Mouse (Mus musculus): Measurements from ENCODE around the gene Iqca. TPM values are rescaled to one million over a fixed set of nuclear protein-coding genes. Genes with fewer than 3 reads are reported as not detected.
A peak's percentile ranks its signal among the peaks of the same experiment; 100 is the strongest.

Iqca gene
- polyA plus RNA-seq (2014; fragmentation: Nextera tagmentation; extraction: Ambion mirVana): 0.29 and 0.36 TPM in 2 replicates

DNA sequence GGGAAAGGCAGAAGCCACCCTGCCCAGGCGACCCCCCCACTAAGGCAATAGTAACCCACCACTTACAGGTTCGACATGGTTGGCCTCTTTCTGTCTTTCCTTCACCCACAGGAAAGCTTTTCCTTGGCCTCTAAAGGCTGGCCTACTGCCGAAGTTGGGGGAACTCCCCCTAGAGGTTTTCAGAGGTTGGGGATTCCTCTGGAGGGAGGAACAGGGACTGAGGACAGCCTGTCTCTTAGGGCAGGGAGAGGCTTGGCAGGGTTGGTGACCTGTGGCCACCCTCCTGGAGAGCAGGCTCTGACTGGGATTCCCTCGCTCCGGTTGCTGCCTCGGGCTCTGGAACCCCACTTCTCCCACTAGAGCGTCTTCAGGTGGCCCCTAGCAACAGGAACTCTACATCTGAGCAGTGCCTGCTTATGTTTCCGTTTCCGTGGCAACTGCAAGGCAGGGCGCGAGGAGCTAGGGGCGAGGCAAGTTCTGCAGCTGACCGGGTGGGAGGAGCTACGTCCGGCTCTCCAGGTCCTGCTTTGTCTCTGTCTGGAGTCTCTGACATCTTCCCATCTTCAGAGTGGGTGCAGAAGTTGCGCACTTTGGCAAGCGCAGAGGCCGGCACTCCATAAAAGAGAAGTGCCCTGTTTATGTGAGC is at the start of gene Iqca:
Gene Iqca, minus strand, starts transcription at position 303 of the 646 bp plus-strand sequence.
- Histone ChIP-seq H3K4me2 (ENCODE audit: low read depth, low read length, severe bottlenecking) (peak within 1 kb of the TSS; percentile 42; the same call in 1 of the 2 replicates), H3K9ac (ENCODE audit: low read length) (peak within 1 kb of the TSS; percentile 35), H3K27me3 (ENCODE audit: control insufficient read depth, insufficient read depth, low read length) (no peaks in the 10 kb centered on the region), H3K4me3 (ENCODE audit: low read depth, low read length) (peak within 1 kb of the TSS; percentile 2; the same call in 1 of the 2 replicates), H3K9me3 (ENCODE audit: control insufficient read depth, low read length) (no peaks in the 10 kb centered on the region; the same call in 1 of the 2 replicates), H3K36me3 (ENCODE audit: control insufficient read depth, insufficient read depth, low read length) (no peaks in the 10 kb centered on the region), H3K27ac (ENCODE audit: low read depth, low read length) (no peak within 1 kb of the TSS), H3K4me1 (replicated peaks; ENCODE audit: control insufficient read depth, insufficient read depth, low read length) (peaks cover 6% of the 10 kb centered on the region)
- ATAC-seq (replicated peaks; ENCODE audit: low FRiP score) (peak; percentile 95), DNase-seq (ENCODE audit: low spot score) (peak; percentile 87)
- WGBS: 3% methylated on average over 18 of the region's 18 CpGs

DNA sequence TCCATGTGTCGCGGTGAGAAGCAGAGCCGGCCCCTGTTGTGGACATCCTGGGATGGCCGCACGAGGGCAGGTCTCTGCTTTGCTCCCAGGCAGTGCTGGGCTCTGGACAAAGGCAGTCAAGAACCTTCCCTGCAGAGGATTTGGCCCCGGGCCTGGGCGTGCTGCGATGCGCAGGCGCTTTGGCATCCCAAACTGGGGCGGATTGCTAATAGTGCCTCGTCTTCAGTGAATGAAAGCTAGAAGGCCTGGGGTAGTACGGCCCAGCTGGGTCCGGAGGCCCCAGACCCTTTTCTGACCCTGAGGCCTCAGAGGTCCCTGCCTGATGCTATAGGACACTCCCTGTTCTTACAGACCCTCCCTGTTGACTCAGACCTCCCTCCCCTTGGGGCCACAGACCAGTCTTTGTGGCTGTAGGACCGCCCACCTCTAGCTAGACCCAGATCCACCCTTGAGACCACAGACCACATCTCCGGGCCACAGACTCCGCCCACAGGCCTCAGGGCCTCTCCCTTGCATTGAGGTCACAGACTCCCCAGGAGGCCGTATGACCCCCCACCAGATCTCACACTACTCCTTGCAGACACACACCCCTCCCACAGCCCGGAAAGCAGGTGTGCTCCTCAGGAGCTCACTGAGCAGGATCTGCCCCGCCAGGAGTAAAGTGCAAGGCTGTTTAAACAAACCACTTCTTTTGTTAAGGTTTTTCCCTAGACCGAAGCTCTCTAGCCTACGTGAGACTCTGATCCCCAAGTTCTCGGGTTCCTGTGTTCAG is 49.2 kb upstream of the Iqca start:
- no peak overlapping the region for H3K27ac ChIP-seq (ENCODE audit: low read depth, low read length)
- peak; percentile 36 for ATAC-seq (replicated peaks; ENCODE audit: low FRiP score)
- 2% methylated on average over 23 of the region's 23 CpGs for WGBS

DNA sequence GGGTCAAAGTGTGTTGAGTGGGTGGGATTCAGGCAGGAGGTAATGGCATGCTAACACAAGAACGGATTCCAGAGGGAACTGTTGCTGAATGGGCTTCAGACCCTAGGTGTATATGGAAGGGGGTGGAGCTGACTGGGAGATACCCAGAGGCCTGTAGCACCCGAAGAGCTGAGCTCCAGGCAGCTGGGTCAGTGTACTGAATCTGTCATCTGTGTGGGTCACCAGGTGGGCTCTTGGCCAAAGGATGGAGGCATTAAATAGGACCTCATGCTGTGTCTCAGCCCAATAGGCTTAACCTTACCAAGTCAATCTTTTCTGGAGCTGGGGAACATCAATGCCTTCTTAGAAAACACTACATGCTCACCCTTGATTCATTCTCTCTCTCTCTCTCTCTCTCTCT is 48.5 kb upstream of the Iqca start:
- Histone ChIP-seq H3K9ac (ENCODE audit: low read length) (no peak overlapping the region), H3K27ac (ENCODE audit: low read depth, low read length) (no peak overlapping the region), H3K4me3 (ENCODE audit: low read depth, low read length) (no peak overlapping the region), H3K4me2 (ENCODE audit: low read depth, low read length, severe bottlenecking) (no peak overlapping the region), H3K36me3 (ENCODE audit: control insufficient read depth, insufficient read depth, low read length) (no peaks in the 10 kb centered on the region), H3K4me1 (replicated peaks; ENCODE audit: control insufficient read depth, insufficient read depth, low read length) (peaks cover 22% of the 10 kb centered on the region), H3K27me3 (ENCODE audit: control insufficient read depth, insufficient read depth, low read length) (peaks cover 3% of the 10 kb centered on the region; the same call in 1 of the 2 replicates), H3K9me3 (ENCODE audit: control insufficient read depth, low read length) (no peaks in the 10 kb centered on the region; the same call in 1 of the 2 replicates)
- ATAC-seq (replicated peaks; ENCODE audit: low FRiP score): no peak
- DNase-seq (ENCODE audit: low spot score): no peak
- 68% methylated on average over 2 of the region's 2 CpGs for WGBS

More for the DNA sequence above, 49.2 kb upstream of the Iqca start:
- Histone ChIP-seq H3K27me3 (ENCODE audit: control insufficient read depth, insufficient read depth, low read length) (peaks cover 3% of the 10 kb centered on the region; the same call in 1 of the 2 replicates), H3K4me3 (ENCODE audit: low read depth, low read length) (no peak overlapping the region), H3K9ac (ENCODE audit: low read length) (peak overlapping the region; percentile 30; the same call in 1 of the 2 replicates), H3K4me1 (replicated peaks; ENCODE audit: control insufficient read depth, insufficient read depth, low read length) (peaks cover 29% of the 10 kb centered on the region), H3K36me3 (ENCODE audit: control insufficient read depth, insufficient read depth, low read length) (no peaks in the 10 kb centered on the region), H3K4me2 (ENCODE audit: low read depth, low read length, severe bottlenecking) (peak overlapping the region; percentile 22; the same call in 1 of the 2 replicates), H3K9me3 (ENCODE audit: control insufficient read depth, low read length) (no peaks in the 10 kb centered on the region; the same call in 1 of the 2 replicates)
- DNase-seq (ENCODE audit: low spot score): peak; percentile 78

DNA sequence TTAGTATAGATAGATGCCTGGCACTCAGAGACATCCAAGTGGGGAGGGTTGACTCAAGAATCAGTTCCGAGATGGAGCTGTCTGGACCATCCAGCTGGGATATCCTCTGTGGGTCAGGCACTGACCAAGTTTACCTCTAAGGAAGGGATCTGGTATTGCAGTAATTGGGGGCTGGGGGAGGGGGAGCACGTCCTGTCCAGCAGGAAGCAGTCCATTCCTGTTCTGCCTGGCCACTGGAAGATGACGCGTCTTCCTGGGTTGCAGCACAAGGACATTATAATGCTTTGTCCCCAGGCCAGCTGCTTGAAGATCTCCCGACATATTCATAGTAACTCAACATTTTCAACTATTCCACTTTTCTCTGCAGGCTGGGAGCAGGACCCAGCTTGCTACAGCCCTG is 48.0 kb upstream of the Iqca start:
- 89% methylated on average over 5 of the region's 5 CpGs for WGBS
- peaks cover 3% of the 10 kb centered on the region; the same call in 1 of the 2 replicates for H3K27me3 ChIP-seq (ENCODE audit: control insufficient read depth, insufficient read depth, low read length)
- ATAC-seq (replicated peaks; ENCODE audit: low FRiP score) (no peak), DNase-seq (ENCODE audit: low spot score) (no peak)
- H3K4me2 ChIP-seq (ENCODE audit: low read depth, low read length, severe bottlenecking): no peak overlapping the region
- H3K4me3 ChIP-seq (ENCODE audit: low read depth, low read length): no peak overlapping the region
- no peak overlapping the region for H3K27ac ChIP-seq (ENCODE audit: low read depth, low read length)
- peaks cover 19% of the 10 kb centered on the region for H3K4me1 ChIP-seq (replicated peaks; ENCODE audit: control insufficient read depth, insufficient read depth, low read length)
- no peak overlapping the region for H3K9ac ChIP-seq (ENCODE audit: low read length)
- no peaks in the 10 kb centered on the region; the same call in 1 of the 2 replicates for H3K9me3 ChIP-seq (ENCODE audit: control insufficient read depth, low read length)
- H3K36me3 ChIP-seq (ENCODE audit: control insufficient read depth, insufficient read depth, low read length): no peaks in the 10 kb centered on the region

DNA sequence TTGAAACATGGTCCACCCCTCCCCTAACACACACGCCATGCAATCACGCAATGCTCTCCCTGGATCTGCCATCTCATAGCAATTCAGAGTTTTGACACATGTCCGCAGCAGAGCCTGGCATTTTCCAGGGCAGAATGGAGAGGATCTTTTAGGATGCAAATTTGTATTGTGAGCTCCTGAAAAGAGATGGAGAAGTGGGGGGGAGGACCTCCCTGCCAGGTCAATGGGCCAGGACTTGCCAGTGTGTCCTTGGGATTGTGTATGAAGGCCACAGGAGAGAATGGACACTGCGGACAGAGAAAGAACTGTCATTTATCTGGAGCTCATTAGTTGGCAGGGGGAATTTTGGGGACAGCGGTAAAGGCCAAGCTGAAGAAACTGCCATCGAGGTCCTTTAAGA is 35.8 kb upstream of the Iqca start:
- WGBS: 45% methylated on average over 6 of the region's 6 CpGs

DNA sequence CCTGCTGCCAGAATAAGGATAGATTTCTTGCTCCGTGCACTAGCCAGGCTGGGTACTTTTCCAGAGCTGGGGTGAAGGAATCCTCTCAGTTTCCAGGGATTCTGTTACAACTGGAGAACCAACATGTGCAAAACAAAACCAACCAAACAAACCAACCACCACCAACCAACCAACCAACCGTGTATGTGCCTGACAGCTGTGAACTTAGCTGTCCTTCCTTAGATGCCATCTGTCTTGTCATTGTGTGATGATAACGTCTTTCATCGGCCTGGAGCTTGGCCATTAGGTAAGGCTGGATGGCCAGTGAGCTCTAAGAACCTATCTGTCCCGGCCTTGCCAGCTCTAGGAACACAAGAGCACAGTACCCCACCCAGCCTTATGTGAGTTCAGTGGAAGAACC is 33.7 kb upstream of the Iqca start:
- WGBS: 92% methylated on average over 5 of the region's 5 CpGs
- H3K4me1 ChIP-seq (replicated peaks; ENCODE audit: control insufficient read depth, insufficient read depth, low read length): peaks cover 13% of the 10 kb centered on the region; the same call in 1 of the 2 replicates
- DNase-seq (ENCODE audit: low spot score): no peak

More for the DNA sequence above, 35.8 kb upstream of the Iqca start:
- Histone ChIP-seq H3K27me3 (ENCODE audit: control insufficient read depth, insufficient read depth, low read length) (no peaks in the 10 kb centered on the region), H3K4me3 (ENCODE audit: low read depth, low read length) (no peak overlapping the region), H3K36me3 (ENCODE audit: control insufficient read depth, insufficient read depth, low read length) (no peaks in the 10 kb centered on the region), H3K4me2 (ENCODE audit: low read depth, low read length, severe bottlenecking) (no peak overlapping the region), H3K27ac (ENCODE audit: low read depth, low read length) (peak overlapping the region; percentile 46; the same call in 1 of the 2 replicates), H3K9ac (ENCODE audit: low read length) (no peak overlapping the region), H3K4me1 (replicated peaks; ENCODE audit: control insufficient read depth, insufficient read depth, low read length) (peaks cover 13% of the 10 kb centered on the region; the same call in 1 of the 2 replicates), H3K9me3 (ENCODE audit: control insufficient read depth, low read length) (no peaks in the 10 kb centered on the region)
- peak; percentile 55; the same call in 1 of the 2 replicates for ATAC-seq (replicated peaks; ENCODE audit: low FRiP score)
- no peak for DNase-seq (ENCODE audit: low spot score)

DNA sequence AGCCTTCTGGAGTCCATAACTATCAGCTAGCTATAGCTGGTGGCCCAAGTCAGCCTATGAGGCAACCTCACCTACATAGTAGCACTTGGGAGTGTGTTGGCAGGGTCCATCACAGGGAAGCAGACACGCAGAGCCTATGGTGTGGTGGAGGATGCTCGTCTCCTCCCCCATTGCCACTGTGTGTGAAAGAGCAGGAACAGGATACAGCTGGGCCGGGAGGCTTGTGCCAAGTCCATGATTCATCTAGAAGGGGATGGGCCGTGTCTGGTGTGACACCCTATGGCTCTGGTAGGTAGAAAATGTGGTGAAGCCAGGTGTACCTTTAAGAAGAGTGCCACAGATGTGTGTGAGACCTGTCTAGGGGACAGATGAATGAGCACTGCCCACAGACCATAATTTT is 33.0 kb upstream of the Iqca start:
- ATAC-seq (replicated peaks; ENCODE audit: low FRiP score) (no peak), DNase-seq (ENCODE audit: low spot score) (no peak)
- H3K4me1 ChIP-seq (replicated peaks; ENCODE audit: control insufficient read depth, insufficient read depth, low read length): peaks cover 13% of the 10 kb centered on the region; the same call in 1 of the 2 replicates
- H3K9me3 ChIP-seq (ENCODE audit: control insufficient read depth, low read length): no peaks in the 10 kb centered on the region
- 91% methylated on average over 4 of the region's 4 CpGs for WGBS
- H3K4me2 ChIP-seq (ENCODE audit: low read depth, low read length, severe bottlenecking): no peak overlapping the region
- no peak overlapping the region for H3K4me3 ChIP-seq (ENCODE audit: low read depth, low read length)
- H3K9ac ChIP-seq (ENCODE audit: low read length): no peak overlapping the region
- H3K27ac ChIP-seq (ENCODE audit: low read depth, low read length): no peak overlapping the region
- H3K27me3 ChIP-seq (ENCODE audit: control insufficient read depth, insufficient read depth, low read length): no peaks in the 10 kb centered on the region
- no peaks in the 10 kb centered on the region for H3K36me3 ChIP-seq (ENCODE audit: control insufficient read depth, insufficient read depth, low read length)

More for the DNA sequence above, 33.7 kb upstream of the Iqca start:
- no peak overlapping the region for H3K9ac ChIP-seq (ENCODE audit: low read length)
- H3K9me3 ChIP-seq (ENCODE audit: control insufficient read depth, low read length): no peaks in the 10 kb centered on the region
- H3K27me3 ChIP-seq (ENCODE audit: control insufficient read depth, insufficient read depth, low read length): no peaks in the 10 kb centered on the region
- H3K36me3 ChIP-seq (ENCODE audit: control insufficient read depth, insufficient read depth, low read length): no peaks in the 10 kb centered on the region
- ATAC-seq (replicated peaks; ENCODE audit: low FRiP score): no peak
- H3K4me3 ChIP-seq (ENCODE audit: low read depth, low read length): no peak overlapping the region
- no peak overlapping the region for H3K27ac ChIP-seq (ENCODE audit: low read depth, low read length)
- no peak overlapping the region for H3K4me2 ChIP-seq (ENCODE audit: low read depth, low read length, severe bottlenecking)

DNA sequence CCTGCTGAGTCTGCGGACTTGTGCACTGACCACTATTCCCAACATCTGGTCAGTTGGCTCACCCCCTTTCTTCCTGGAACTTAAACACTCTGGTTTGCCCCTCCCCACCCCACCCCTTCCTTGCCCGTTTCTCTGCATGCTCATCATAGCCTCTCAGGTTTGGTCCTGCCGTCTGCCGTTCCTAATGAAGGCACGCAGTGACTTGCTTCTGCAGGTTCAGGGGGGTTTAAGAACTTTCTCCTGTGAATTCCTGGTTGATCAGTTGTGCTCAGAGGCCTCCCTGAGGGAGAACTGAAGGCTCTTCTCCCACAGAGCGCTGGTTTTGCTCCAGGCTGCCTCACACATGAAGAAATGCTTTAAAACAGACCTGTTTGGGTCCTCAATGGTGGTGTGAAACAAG is 30.4 kb upstream of the Iqca start:
- WGBS: 68% methylated on average over 6 of the region's 6 CpGs
- Histone ChIP-seq H3K4me1 (replicated peaks; ENCODE audit: control insufficient read depth, insufficient read depth, low read length) (no peaks in the 10 kb centered on the region), H3K27ac (ENCODE audit: low read depth, low read length) (no peak overlapping the region), H3K4me3 (ENCODE audit: low read depth, low read length) (no peak overlapping the region), H3K27me3 (ENCODE audit: control insufficient read depth, insufficient read depth, low read length) (no peaks in the 10 kb centered on the region), H3K9ac (ENCODE audit: low read length) (no peak overlapping the region), H3K4me2 (ENCODE audit: low read depth, low read length, severe bottlenecking) (no peak overlapping the region), H3K36me3 (ENCODE audit: control insufficient read depth, insufficient read depth, low read length) (no peaks in the 10 kb centered on the region), H3K9me3 (ENCODE audit: control insufficient read depth, low read length) (no peaks in the 10 kb centered on the region)
- DNase-seq (ENCODE audit: low spot score) (no peak), ATAC-seq (replicated peaks; ENCODE audit: low FRiP score) (no peak)
